Mouse (Mus musculus) G1E (cell line): ENCODE results near the gene Jade1.

Source experiments
- CTCF ChIP-seq: IDR thresholded peaks from 2 replicates; pipeline ENCODE4 v1.5.1; 2012; ENCODE audit warnings: low read depth, low read length, inconsistent platforms, mixed read lengths
- GATA1 ChIP-seq: IDR thresholded peaks from 2 replicates; pipeline ENCODE4 v1.6.1; 2012; ENCODE audit warnings: borderline replicate concordance, low read length, inconsistent platforms, mixed read lengths
- TAL1 ChIP-seq: conservative IDR thresholded peaks from 2 replicates; pipeline ENCODE4 v1.6.1; 2012; ENCODE audit warnings: low read depth, low read length, inconsistent platforms, mixed read lengths

- TF ChIP-seq CTCF (peak; percentile 45), GATA1 (no peak), TAL1 (no peak)
Observed at GRCm38 (mm10) chr3:41599806-41600589, 44.5 kb downstream of the Jade1 start.
